Mouse (Mus musculus) left cerebral cortex, postnatal 4 days (tissue): ENCODE data around the gene Pgm2l1. TPM values are rescaled to one million over a fixed set of nuclear protein-coding genes. Genes with fewer than 3 reads are reported as not detected.

Experiments used
- total RNA-seq, 2 experiments: library from RNA; stranded (reverse); gene quantifications; 2 replicates each; pipeline ENCODE4 v1.2.3; 2021

Pgm2l1 gene
- total RNA-seq, 2 experiments from 2014 or later = 266 to 271 TPM

Other genes with a start within 250 kb of the Pgm2l1 start
- 10 to 100 TPM; 25.4 to 27.1 TPM for gene Rnf169, start 246.9 kb upstream of the Pgm2l1 start, total RNA-seq
- not detected for gene Chrdl2, start 221.2 kb upstream of the Pgm2l1 start, total RNA-seq
- gene Pold3, start 105.8 kb upstream of the Pgm2l1 start, total RNA-seq = 10 to 100 TPM; 49.6 to 51.8 TPM
- 1 to 10 TPM; 6.8 to 7.6 TPM for gene Lipt2, start 68.1 kb upstream of the Pgm2l1 start, total RNA-seq
- not detected for gene Kcne3, start 50.9 kb upstream of the Pgm2l1 start, total RNA-seq
- 1 to 10 TPM; 6.8 to 8.7 TPM for gene P4ha3, start 58.1 kb downstream of the Pgm2l1 start, total RNA-seq
- 10 to 100 TPM; 19.2 to 22.8 TPM for gene C2cd3, start 144.8 kb downstream of the Pgm2l1 start, total RNA-seq
- 100 to 1,000 TPM; 103 to 108 TPM for gene Ppme1, start 144.9 kb downstream of the Pgm2l1 start, total RNA-seq
- gene Ucp3, start 245.6 kb downstream of the Pgm2l1 start, total RNA-seq = under 1 TPM in 1 of 2 experiments, not detected in 1; 0.28 TPM